Mouse (Mus musculus) left cerebral cortex, postnatal 36 days (tissue): ENCODE measurements at regions not wholly inside any gene's neighbourhood (a gene's known extent, or its start where the extent isn't known, plus 50 kb on each side); places are given as distances from the start of the nearest gene placed in this dataset.
A peak's percentile ranks its signal among the peaks of the same experiment; 100 is the strongest.

ENCODE experiments used
- DNase-seq, 2 experiments: peaks; one replicate each; pipeline ENCODE4 v3.0.0; 2021 to 2022; ENCODE audit warnings: low spot score in 2 of 2, mixed read lengths in 1 of 2
- intact Hi-C: fragments of 180-260 bp; cut with DNase I; formaldehyde crosslinking; loops from one replicate; pipeline ENCODE4 v1.15.1; 2025

DNA sequence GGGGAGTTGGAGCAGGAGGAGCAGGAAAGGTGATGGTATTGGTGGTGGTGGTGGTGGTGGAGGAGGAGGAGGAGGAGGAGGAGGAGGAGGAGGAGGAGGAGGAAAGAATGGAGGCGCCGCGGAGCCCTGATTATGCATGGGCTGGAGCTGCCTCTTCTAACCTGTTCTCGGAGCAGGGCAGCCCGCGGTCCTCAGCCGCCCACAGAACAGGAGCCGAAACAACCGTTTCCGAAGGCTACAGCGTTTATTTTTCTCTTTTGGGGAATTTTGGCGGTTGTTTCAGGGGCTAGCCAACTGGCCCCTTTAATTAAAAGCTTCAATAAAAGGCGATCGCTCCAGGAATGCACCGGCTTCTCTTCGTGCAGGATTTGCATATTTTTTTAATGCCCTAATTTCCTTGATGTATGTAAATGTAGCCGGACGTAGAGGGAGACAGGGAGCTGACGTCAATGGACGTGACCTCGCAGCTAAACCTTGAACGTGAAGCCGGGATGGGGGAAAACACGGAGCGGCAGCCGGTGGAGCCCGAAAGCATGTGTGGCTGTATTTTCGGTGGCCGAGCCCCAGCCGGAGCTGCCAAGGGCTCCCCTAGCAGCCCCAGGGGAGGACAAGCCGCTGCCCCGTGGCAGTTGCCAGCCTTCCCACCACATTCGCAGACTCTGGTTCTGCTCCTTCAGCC lies 225.6 kb downstream of the Mef2c start:
- DNase-seq = peak; percentile 79 to 82
- intact Hi-C loops = loop anchor here (10.0 kb wide), 1 partner anchor 1785 kb away; no protein-coding TSS in a partner anchor

DNA sequence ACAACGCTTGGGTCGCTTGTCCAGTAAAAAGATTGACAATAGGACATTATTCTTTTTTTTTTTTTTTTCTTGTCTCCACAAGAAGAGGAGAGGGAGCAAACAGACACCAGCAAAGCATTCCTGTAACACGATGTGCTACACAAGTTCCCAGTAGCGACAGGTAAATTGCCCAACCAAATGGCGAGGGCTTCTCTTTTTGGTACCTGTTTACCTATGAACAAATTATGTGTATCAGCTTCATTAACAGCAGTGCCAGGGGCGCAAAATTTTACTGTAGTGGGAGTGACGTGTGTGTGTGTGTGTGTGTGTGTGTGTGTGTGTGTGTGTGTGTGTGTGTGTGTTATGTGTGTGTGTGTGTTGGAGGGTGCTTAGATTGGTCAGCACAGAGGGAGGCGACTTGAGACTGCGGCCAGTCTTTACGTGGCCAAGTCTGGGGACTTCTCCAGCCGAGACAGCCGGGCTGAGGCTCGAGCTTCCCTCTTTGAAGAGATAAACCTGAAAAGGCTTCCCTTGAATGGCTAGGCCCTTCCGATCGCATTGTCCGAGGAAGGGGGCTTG lies 226.4 kb downstream of the Mef2c start:
- intact Hi-C loops = no loop called here
- no peak for DNase-seq

DNA sequence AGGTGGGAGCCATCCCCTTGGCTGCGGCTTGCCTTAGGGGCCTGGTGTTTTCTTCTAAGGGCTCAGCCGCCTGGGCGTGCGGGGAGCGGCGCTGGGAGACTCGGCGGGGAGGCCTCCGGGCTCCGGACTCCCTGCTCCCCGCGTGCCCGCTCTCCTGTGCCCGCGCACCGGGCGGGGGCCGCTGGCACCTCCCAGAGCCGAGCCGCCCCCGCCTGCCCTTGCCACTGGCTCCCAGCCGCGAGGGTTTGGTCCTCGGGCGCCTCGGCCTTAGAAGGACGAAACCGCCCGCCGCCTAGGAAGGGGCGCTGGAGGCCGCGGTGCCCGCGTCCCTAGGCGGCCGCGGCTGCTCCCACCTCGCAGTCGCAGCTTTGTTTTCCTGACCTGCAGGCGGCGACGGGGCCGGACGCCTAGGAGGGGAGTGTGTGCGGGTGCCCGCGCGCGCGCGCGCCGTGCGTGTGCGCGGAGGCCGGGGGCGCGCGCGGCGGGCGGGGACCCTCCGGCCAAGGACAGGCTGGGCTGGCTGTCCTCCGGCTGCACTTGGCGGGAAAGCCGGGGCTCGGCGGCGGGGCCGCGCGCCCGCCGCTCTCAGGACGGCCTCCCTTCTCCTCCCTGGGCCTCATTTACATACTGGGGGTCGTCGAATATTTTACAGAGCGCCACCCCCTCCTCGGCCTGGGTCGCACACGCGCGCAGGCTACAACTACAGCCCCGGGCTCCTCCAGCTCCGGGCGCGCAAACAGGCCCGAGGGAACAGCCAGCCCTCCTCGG lies 227.1 kb downstream of the Mef2c start:
- peak; percentile 81 to 90 for DNase-seq
- intact Hi-C loops = no loop called here

DNA sequence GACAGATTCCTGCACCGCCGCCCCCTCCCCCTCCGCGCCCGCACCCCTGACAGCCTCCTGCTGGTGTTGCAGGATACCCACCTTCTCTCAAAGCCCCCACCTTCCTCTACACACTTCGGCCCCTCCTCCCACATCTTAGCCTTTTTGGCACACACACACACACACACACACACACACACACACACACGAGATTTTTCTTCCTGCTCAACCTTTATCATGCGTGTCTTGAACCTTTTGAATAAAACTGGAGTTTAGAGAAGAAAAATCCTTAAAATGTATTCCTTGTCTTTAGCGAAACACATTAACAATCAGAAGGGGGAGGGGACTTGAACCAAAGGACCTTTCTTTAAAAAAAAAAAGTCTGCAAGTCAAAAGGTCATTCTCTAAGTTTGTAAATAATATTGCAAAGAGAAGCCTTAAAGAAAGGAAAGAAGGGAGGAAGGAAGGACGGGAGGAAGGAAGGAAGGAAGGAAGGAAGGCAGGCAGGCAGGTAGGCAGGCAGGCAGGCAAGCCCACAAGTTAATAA lies 227.7 kb downstream of the Mef2c start:
- intact Hi-C loops = no loop called here

DNA sequence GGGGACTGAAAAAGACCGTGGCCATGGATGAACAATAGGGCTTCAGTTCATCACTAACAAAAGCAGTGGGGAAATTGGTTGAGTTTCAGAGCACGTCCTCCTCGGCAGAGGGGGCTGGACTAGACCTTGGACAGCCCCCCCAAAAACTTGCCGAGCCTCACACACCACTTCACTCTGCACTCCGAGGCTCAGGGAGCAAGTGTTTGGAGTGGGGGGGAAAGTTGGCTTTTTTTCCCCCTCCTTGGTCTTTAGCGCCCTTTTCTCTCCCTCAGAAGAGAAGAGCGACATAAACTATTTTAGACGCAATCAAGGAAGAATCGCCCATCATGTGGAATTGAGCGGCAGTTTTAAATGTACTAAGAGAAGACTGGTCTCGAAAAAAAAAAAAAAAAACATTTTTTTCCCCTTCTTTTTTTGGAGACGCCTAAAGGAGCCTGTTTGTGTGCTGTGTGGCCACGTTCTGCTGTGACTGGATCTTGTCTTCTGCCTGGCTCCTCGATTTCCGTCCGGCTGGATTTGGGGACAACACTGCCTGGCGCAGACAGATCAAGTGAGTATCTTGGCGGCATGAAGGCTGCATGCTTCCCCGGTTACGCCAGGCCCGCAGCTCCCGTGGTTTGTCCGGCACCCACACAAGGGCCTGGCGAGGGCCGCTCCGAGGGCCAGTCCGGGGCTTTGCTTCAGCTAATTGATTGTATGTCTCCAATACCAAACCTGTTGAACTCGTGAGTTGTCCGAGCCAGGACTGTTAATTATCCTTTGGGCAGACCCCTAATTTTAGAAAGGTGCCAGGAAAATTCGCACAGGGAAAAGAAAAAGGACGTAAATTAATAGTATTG lies 228.7 kb downstream of the Mef2c start:
- intact Hi-C loops = no loop called here
- peak in 1 of 2 experiments; percentile 66 for DNase-seq

More for the DNA sequence above, 227.7 kb downstream of the Mef2c start:
- DNase-seq = no peak

DNA sequence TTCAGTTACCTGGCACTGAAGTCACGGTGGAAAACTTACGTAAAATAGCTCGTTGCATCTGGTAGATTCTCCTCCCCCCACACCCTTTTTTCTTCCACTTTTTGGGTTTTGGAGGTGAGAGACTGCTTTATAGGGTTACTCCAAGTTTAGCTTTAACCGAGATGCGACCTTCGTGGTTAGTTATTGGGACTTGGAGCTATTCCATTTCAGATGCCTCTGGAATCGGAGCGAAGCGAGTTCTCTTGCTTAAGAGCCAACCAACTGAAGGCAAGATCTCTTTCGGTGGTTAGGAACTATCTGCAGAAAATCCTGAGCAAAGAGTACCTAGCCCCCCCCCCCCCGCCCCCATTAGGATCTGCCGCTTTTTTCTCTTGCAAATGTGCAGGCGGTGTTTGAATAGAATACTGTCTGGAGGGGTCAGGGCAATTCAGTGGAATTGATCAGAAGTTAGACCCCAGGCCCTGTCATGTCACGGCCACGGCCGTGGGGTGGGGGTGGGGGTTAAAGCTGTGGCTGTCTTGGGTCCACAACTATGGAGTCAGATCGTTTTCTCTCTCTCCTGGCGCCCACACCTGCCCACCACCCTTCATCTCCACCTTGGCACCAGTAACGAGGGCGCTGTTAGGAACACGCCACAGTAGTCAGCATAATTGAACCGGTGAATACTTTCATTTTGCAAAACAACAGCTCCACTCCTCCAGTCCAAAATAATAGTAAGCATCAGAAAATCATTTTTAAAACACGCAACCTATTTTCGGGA lies 229.6 kb downstream of the Mef2c start:
- DNase-seq = peak; percentile 42 to 48

DNA sequence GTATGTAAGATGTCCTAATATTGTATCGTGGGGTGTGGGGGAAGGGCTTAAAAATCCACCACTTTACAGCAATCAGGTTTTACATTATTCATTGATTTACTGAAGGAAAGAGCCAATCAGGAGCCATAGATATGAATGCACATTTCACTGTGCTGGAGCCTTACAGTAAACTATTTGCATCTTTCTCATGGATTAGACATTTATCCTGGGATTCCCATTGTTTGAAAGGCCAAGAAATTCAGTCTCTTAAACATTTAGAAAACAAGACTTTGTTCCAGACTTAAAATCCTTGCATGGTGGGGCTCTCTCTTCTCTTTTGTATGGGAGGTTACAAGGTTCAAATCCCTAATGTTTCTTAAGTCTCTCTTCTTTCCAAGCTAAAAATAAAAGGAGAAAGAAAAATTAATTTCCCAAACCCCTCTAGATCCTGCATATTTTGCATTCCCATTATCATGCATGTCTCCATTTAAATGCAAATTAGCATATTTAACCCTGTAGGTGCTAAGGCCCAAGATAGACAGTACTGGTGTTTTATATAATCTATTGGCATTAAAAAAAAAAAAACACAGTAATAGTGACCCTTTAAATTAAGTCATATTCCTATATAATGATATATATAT lies 230.3 kb downstream of the Mef2c start:
- intact Hi-C loops = no loop called here

More for the DNA sequence above, 229.6 kb downstream of the Mef2c start:
- intact Hi-C loops = no loop called here

DNA sequence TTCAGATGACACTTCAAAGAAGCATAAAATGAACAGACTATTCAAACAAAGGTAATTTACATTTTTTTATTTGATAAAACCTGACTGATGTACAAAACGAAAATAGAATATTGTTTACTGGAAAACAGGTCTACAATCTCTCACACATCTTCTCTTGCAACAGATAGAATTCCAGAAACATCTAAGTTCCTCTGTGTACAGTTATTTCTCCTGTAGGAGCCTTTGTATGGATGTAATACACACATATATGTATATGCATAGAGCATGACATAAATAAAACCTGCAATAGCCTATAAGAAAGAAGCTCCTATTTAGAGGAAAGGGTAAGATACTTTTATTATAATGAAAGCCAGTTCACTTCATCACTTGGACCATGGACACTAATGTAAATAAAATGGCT lies 230.8 kb downstream of the Mef2c start:
- no peak for DNase-seq
- intact Hi-C loops = loop anchor here (5.0 kb wide), 3 partner anchors 328 to 878 kb away; partner anchors contain the start of gene Tmem161b

More for the DNA sequence above, 230.3 kb downstream of the Mef2c start:
- DNase-seq = no peak

DNA sequence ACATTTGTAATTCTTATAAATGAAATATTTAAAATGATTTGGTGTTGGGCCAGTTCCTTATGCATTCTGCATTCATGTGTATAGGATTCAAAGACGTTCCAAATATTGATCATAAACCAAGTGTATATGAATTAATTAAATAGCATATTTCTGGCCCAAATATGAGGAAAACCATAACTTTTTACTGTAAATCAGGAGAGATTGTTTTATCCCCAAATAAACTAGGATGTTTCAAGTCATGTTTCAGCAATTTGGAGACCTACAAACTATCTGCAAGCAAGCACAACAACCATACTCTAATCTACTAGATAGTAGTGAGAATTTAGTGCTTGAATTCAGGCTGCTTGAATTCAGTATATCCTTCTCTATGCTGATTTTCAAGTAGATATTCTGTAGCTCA lies 231.3 kb downstream of the Mef2c start:
- intact Hi-C loops = loop anchor here (5.0 kb wide), 3 partner anchors 327 to 877 kb away; partner anchors contain the start of gene Tmem161b
- DNase-seq = no peak

DNA sequence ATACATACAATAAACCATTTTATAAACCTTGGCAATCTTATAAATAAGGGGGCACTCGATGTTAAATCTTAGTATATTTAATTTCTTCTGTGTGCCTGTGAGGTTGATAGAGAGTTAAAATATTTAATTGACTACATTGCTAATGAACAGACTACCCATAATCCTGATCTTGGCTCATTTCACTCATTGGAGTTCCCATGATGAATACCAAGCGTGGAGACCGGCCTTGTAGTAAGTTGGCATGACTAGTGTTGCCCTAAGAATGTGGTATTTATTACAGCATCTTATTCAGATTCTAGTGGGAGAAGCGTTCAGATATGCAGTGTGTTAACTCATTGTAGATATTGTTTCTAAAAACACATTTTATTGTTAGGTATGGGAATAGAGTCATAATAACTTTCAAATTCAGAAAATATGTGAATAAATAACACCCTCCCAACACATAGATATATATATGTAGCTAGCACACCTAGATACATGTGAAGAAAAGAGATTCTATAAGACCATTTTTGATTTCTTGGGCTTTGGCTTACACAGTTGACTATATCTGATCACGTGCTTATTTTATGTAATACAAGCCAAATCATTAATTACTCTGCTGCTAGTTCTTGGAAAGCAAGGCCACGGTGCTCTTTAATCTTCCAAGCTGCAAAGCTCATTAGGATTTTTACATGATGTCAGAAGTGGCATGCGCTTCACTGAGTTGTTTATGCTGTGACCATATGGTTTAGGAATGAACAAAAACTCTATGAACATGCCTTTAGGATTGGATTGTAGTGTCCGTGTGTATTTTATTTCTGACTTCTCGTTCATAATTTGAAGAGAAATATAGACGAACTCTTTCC lies 232.0 kb downstream of the Mef2c start:
- DNase-seq = no peak
- intact Hi-C loops = loop anchor here (5.0 kb wide), 3 partner anchors 326 to 876 kb away; partner anchors contain the start of gene Tmem161b

DNA sequence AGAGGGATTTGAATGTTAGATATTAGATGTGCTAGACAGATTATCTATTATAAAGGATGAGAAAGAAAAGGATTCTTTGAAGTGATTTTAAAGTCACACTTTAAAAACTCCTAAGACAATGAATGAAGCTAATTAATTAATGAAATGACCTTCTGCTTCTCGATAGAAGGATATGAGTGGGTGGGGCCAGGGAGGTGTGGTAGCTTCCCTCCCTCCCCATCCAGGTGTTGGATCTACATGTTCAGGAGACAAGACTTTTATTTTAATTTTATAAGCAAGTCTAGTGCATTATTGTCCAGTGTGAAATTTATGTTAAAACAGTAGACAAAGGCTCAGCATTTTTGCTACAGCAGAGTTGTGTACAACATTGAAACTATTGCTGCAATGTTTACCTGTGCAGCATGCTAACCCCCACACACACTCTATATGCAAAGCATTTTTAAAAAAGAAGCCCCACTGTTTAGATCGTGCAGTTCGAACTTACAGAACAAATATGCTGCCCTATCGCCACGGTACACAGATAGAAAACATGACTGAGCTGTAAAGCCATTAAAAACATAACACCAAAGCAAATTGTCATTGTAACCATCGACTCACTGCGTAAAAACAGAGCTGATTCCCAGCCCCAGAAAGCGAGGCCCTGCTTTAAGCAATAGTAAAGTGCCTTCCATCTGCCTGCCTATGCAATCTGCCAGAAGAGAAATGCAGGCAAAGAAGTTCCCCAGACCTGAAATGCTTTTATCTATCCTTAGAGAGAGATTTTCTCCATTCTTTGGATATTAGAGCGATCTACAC lies 233.4 kb downstream of the Mef2c start:
- peak; percentile 8 to 47 for DNase-seq
- intact Hi-C loops = loop anchor here (5.0 kb wide), 3 partner anchors 325 to 875 kb away; partner anchors contain the start of gene Tmem161b

DNA sequence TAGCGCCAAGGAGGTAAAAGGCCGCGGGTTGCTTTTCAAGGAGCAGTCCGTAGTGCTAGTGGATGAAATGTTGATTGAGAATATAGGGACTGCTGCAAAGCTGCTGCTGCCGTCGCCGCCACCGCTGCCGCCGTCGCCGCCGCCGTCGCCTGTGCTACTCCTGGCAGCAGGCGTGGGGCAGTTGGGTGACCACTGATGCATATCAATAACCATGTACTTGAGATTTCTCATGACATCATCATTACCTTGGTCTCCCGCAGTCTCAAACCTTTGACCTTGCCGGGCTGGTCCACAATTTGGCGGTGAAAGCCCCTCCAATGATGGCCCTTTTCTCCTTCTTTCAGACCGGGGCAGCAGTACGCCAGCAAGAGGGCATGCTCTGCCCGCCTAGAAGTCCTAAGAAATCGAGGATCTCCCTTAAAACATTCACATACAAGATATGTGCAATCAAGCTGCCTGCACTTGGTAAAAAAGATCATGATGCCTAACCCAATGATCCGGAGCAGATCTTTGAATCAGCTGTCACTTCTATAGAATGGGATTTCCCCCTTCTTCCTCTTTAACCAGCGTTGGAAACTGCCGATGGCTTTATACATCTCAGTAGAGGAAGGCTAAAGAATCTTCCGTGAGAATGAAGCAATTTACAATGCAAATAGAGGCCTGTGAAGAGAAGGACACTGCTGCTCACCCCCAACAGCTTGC lies 234.1 kb downstream of the Mef2c start:
- intact Hi-C loops = loop anchor here (5.0 kb wide), 3 partner anchors 324 to 874 kb away; partner anchors contain the start of gene Tmem161b
- no peak for DNase-seq

DNA sequence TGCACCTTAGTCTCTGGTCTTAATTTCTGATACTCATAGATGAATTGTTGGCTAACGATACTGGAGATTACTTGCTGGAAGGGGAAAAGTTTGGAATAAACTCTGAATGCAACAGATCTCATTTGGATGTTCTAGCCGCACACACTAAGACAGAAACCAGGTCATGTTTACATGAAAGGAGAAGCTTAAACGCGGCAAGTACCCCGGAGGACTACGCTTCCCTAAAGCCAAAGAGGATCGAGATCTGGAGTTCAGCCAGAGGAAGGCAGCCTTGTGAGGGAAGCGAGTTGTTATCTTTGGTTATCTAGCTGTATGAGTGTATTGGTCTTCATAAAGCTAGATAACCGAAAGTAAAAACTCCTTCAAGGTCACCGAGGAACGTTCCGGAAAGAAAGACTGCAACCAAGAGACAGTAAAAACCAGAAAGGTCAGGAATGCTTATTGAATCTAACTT lies 234.7 kb downstream of the Mef2c start:
- intact Hi-C loops = loop anchor here (5.0 kb wide), 3 partner anchors 324 to 874 kb away; partner anchors contain the start of gene Tmem161b
- no peak for DNase-seq

DNA sequence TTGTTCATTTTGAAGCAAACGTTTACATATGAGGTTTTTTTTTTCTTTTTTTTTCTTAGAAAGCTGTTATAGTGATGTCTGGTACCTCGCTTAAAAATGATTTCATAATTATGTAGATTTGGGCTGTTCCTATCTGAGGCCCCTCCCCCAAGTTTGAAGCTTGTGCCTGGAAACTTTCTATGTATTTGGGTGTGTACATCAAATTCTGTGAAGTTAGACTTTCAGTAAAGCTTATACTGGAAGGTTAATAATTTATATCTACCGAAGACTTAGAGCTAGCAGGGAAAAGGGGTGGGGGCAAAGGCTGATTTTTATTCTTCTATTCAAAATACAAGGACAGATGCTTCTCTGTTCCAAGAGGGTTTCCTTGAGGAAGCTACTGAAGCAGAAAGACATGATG lies 235.3 kb downstream of the Mef2c start:
- intact Hi-C loops = loop anchor here (1.0 to 5.0 kb wide), 4 partner anchors 323 to 873 kb away; partner anchors contain the start of gene Tmem161b
- no peak for DNase-seq

DNA sequence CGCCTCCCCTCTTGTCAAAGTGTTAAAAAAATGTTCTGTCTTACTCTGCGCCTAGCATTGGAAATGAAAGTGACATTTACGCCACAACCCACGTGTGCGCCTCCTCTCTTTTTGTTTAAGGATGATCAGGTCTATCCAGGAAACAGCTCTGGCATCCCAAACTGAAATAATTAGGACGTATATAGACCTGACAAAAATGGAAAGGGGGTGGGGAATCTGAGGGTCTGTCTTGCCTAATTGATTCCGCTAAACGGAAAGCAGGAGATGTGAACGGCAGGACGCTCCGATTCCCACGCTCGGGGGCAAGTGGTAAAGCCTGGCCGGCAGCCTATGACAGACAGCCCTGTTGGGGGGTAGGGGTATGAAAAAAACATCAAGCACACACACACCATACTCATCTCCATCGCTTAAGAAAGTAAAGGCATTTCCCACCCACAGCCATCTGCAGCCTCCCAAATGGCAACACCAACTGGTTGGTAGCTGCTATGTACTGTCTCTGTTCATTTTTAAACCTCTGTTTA lies 235.8 kb downstream of the Mef2c start:
- DNase-seq = peak; percentile 84 to 87
- intact Hi-C loops = loop anchor here (1.0 to 10.0 kb wide), 6 partner anchors 125 to 873 kb away; partner anchors contain the start of gene Tmem161b
